In genomic region chr5:122393887-122394286, GRCm38 (mm10) we compare ENCODE assay signal across 10 mouse cellular contexts. TPM values are rescaled to one million over a fixed set of nuclear protein-coding genes. Genes with fewer than 3 reads are reported as not detected.
DNase-seq lines count a peak whose midpoint lies in the region; ATAC-seq and TF ChIP-seq lines count a peak whose summit lies in the region.
"Had no signal": no experiment of that assay in that cellular context is flagged by ENCODE, and none has a peak within 500 bp of the region (broad histone marks: within the 10 kb centered on the region; RNA-seq: fewer than 3 reads in every experiment).

No protein-coding gene starts in this region.

- H3K27ac ChIP-seq in hindbrain, embryonic 11.5 days (ENCODE audit: low read depth, low read length) = no peak overlapping the region
- no peak overlapping the region for H3K27ac ChIP-seq in hindbrain, embryonic 12.5 days
- H3K27ac ChIP-seq in forebrain, postnatal 0 days (ENCODE audit: low read depth, low read length) = no peak overlapping the region
- no peak overlapping the region for H3K27ac ChIP-seq in midbrain, postnatal 0 days (ENCODE audit: low read depth, low read length)
- H3K27ac ChIP-seq in stomach, postnatal 0 days (replicated peaks) = no peak overlapping the region
- H3K27ac ChIP-seq: embryonic facial prominence, embryonic 15.5 days had no signal

- no peak overlapping the region for H3K9ac ChIP-seq in hindbrain, embryonic 11.5 days (ENCODE audit: low read depth, low read length)
- no peak overlapping the region for H3K9ac ChIP-seq in hindbrain, embryonic 12.5 days
- no peak overlapping the region for H3K9ac ChIP-seq in forebrain, postnatal 0 days
- H3K9ac ChIP-seq in midbrain, postnatal 0 days (replicated peaks; ENCODE audit: low read length, poor library complexity, severe bottlenecking) = no peak overlapping the region
- no peak overlapping the region for H3K9ac ChIP-seq in stomach, postnatal 0 days (ENCODE audit: low read length)
- H3K9ac ChIP-seq: embryonic facial prominence, embryonic 15.5 days had no signal

- H3K36me3 ChIP-seq in hindbrain, embryonic 11.5 days (ENCODE audit: control insufficient read depth, insufficient read depth, low read length) = no peaks in the 10 kb centered on the region
- H3K36me3 ChIP-seq in hindbrain, embryonic 12.5 days = peaks cover 15% of the 10 kb centered on the region; the same call in 1 of the 2 replicates
- H3K36me3 ChIP-seq in E14TG2a.4 (ENCODE audit: insufficient read depth, low read length) = peaks cover 51% of the 10 kb centered on the region
- H3K36me3 ChIP-seq in forebrain, postnatal 0 days (ENCODE audit: insufficient read depth) = peaks cover 10% of the 10 kb centered on the region
- H3K36me3 ChIP-seq in midbrain, postnatal 0 days (ENCODE audit: insufficient read depth, low read length) = peaks cover 8% of the 10 kb centered on the region; the same call in 1 of the 2 replicates
- H3K36me3 ChIP-seq in stomach, postnatal 0 days (ENCODE audit: control insufficient read depth, insufficient read depth, low read length) = peaks cover 6% of the 10 kb centered on the region

- DNase-seq in hindbrain, embryonic 11.5 days (ENCODE audit: low spot score) = peak; percentile 85
- peak; percentile 65 for DNase-seq in c-Kit-negative CD71-positive TER-119-positive erythroid progenitor cells, embryonic 14.5 days (ENCODE audit: low read depth, low spot score)
- peak; percentile 77 for DNase-seq in forebrain, postnatal 0 days
- peak; percentile 52 to 78 for DNase-seq in layer of hippocampus, postnatal 25 days (ENCODE audit: extremely low spot score in 1 of 2, low spot score in 1 of 2)
- peak; percentile 81 for DNase-seq in midbrain, postnatal 0 days (ENCODE audit: low spot score)
- peak; percentile 85 for DNase-seq in stomach, postnatal 0 days (ENCODE audit: low spot score)

- TF ChIP-seq EP300 in stomach, postnatal 0 days (optimal IDR thresholded peaks at IDR 0.05) = no peak

- H3K27me3 ChIP-seq in hindbrain, embryonic 11.5 days (ENCODE audit: control insufficient read depth, insufficient read depth, low read length) = no peaks in the 10 kb centered on the region
- H3K27me3 ChIP-seq in hindbrain, embryonic 12.5 days = no peaks in the 10 kb centered on the region
- H3K27me3 ChIP-seq in E14TG2a.4 (ENCODE audit: insufficient read depth, low read length) = no peaks in the 10 kb centered on the region
- H3K27me3 ChIP-seq in forebrain, postnatal 0 days (ENCODE audit: insufficient read depth, low read length) = no peaks in the 10 kb centered on the region
- H3K27me3 ChIP-seq in midbrain, postnatal 0 days (ENCODE audit: insufficient read depth, low read length) = no peaks in the 10 kb centered on the region
- H3K27me3 ChIP-seq in stomach, postnatal 0 days (ENCODE audit: control insufficient read depth, insufficient read depth, low read length) = no peaks in the 10 kb centered on the region
- H3K27me3 ChIP-seq: embryonic facial prominence, embryonic 15.5 days had no signal

- ATAC-seq in hindbrain, embryonic 11.5 days (ENCODE audit: low FRiP score) = no peak
- ATAC-seq in hindbrain, embryonic 12.5 days (ENCODE audit: low FRiP score) = no peak
- ATAC-seq in forebrain, postnatal 0 days = peak; percentile 47; the same call in 1 of the 2 replicates
- no peak for ATAC-seq in midbrain, postnatal 0 days (ENCODE audit: low FRiP score)
- peak; percentile 34; the same call in 1 of the 2 replicates for ATAC-seq in stomach, postnatal 0 days (ENCODE audit: low FRiP score, low TSS enrichment)

- no peak overlapping the region for H3K4me3 ChIP-seq in hindbrain, embryonic 11.5 days (ENCODE audit: low read depth, low read length)
- no peak overlapping the region for H3K4me3 ChIP-seq in hindbrain, embryonic 12.5 days
- no peak overlapping the region for H3K4me3 ChIP-seq in E14TG2a.4 (replicated peaks; ENCODE audit: low read length)
- no peak overlapping the region for H3K4me3 ChIP-seq in forebrain, postnatal 0 days (ENCODE audit: low read depth, low read length)
- no peak overlapping the region for H3K4me3 ChIP-seq in midbrain, postnatal 0 days (ENCODE audit: low read depth, low read length)
- no peak overlapping the region for H3K4me3 ChIP-seq in stomach, postnatal 0 days (ENCODE audit: low read depth, low read length)
- H3K4me3 ChIP-seq: embryonic facial prominence, embryonic 15.5 days; myocyte had no signal

- H3K4me2 ChIP-seq in hindbrain, embryonic 11.5 days (replicated peaks; ENCODE audit: low read depth, low read length) = no peak overlapping the region
- H3K4me2 ChIP-seq in hindbrain, embryonic 12.5 days (replicated peaks) = no peak overlapping the region
- H3K4me2 ChIP-seq in forebrain, postnatal 0 days (ENCODE audit: low read depth) = no peak overlapping the region
- no peak overlapping the region for H3K4me2 ChIP-seq in midbrain, postnatal 0 days (ENCODE audit: low read depth, low read length, poor library complexity, severe bottlenecking)
- no peak overlapping the region for H3K4me2 ChIP-seq in stomach, postnatal 0 days (replicated peaks; ENCODE audit: low read depth)
- H3K4me2 ChIP-seq: embryonic facial prominence, embryonic 15.5 days had no signal

- H3K4me1 ChIP-seq in hindbrain, embryonic 11.5 days (replicated peaks; ENCODE audit: control insufficient read depth, insufficient read depth, low read length) = peaks cover 4% of the 10 kb centered on the region; the same call in 1 of the 2 replicates
- peaks cover 10% of the 10 kb centered on the region for H3K4me1 ChIP-seq in hindbrain, embryonic 12.5 days
- H3K4me1 ChIP-seq in E14TG2a.4 (replicated peaks; ENCODE audit: low read depth, low read length) = peaks cover 51% of the 10 kb centered on the region
- no peaks in the 10 kb centered on the region for H3K4me1 ChIP-seq in forebrain, postnatal 0 days (ENCODE audit: insufficient read depth)
- H3K4me1 ChIP-seq in midbrain, postnatal 0 days (ENCODE audit: insufficient read depth, low read length) = peaks cover 5% of the 10 kb centered on the region; the same call in 1 of the 2 replicates
- H3K4me1 ChIP-seq in stomach, postnatal 0 days (replicated peaks; ENCODE audit: control insufficient read depth, insufficient read depth) = peaks cover 3% of the 10 kb centered on the region; the same call in 1 of the 2 replicates

- peak; percentile 94 for TF ChIP-seq CTCF in E14TG2a.4 (conservative IDR thresholded peaks at IDR 0.05; ENCODE audit: low read length)
- peak; percentile 85 for TF ChIP-seq CTCF in forebrain, postnatal 0 days (IDR thresholded peaks at IDR 0.05; ENCODE audit: low read depth)
- peak; percentile 86 for TF ChIP-seq CTCF in midbrain, postnatal 0 days (IDR thresholded peaks at IDR 0.05)
- peak; percentile 87 for TF ChIP-seq CTCF in stomach, postnatal 0 days (IDR thresholded peaks at IDR 0.05; ENCODE audit: low read depth)

- H3K9me3 ChIP-seq in hindbrain, embryonic 11.5 days (ENCODE audit: control insufficient read depth, low read length) = no peaks in the 10 kb centered on the region
- H3K9me3 ChIP-seq in hindbrain, embryonic 12.5 days (replicated peaks) = no peaks in the 10 kb centered on the region
- no peaks in the 10 kb centered on the region for H3K9me3 ChIP-seq in E14TG2a.4 (ENCODE audit: low read length)
- H3K9me3 ChIP-seq in forebrain, postnatal 0 days (ENCODE audit: low read length) = no peaks in the 10 kb centered on the region
- H3K9me3 ChIP-seq in midbrain, postnatal 0 days (ENCODE audit: low read length) = no peaks in the 10 kb centered on the region
- no peaks in the 10 kb centered on the region for H3K9me3 ChIP-seq in stomach, postnatal 0 days (ENCODE audit: control insufficient read depth, low read length)
- H3K9me3 ChIP-seq: embryonic facial prominence, embryonic 15.5 days had no signal

- WGBS in hindbrain, embryonic 11.5 days = 50% methylated on average over 2 of the region's 2 CpGs
- 38% methylated on average over 2 of the region's 2 CpGs for WGBS in hindbrain, embryonic 12.5 days
- WGBS in forebrain, postnatal 0 days = 32% methylated on average over 2 of the region's 2 CpGs
- 40% methylated on average over 2 of the region's 2 CpGs for WGBS in midbrain, postnatal 0 days
- WGBS in stomach, postnatal 0 days = 57% methylated on average over 2 of the region's 2 CpGs

RNA-seq across cellular contexts. Expression of gene Arpc3, which starts 2.2 kb away (rescaled TPM):
- 53.8 and 68.9 TPM in 2 replicates for polyA plus RNA-seq in hindbrain, embryonic 11.5 days (2014; fragmentation: Nextera tagmentation; extraction: Ambion mirVana)
- polyA plus RNA-seq in hindbrain, embryonic 12.5 days (2016; fragmentation: Nextera tagmentation; extraction: Ambion mirVana) = 115 and 134 TPM in 2 replicates
- total RNA-seq in forebrain, postnatal 0 days (2014; rRNA removed) = 234 and 357 TPM in 2 replicates
- polyA plus RNA-seq in forebrain, postnatal 0 days (2015; fragmentation: Nextera tagmentation; extraction: Ambion mirVana) = 171 and 225 TPM in 2 replicates
- 100 to 1,000 TPM; 285 to 290 TPM for total RNA-seq in layer of hippocampus, postnatal 25 days (2021)
- 162 and 188 TPM in 2 replicates for total RNA-seq in midbrain, postnatal 0 days (2014; rRNA removed)
- polyA plus RNA-seq in midbrain, postnatal 0 days (2015; fragmentation: Nextera tagmentation; extraction: Ambion mirVana) = 134 and 137 TPM in 2 replicates
- 147 TPM in 2 replicates for polyA plus RNA-seq in stomach, postnatal 0 days (2015; fragmentation: Nextera tagmentation; extraction: Ambion mirVana)

RNA-seq across cellular contexts. Expression of gene Fam216a, which starts 21.7 kb away (rescaled TPM):
- 119 and 123 TPM in 2 replicates for polyA plus RNA-seq in hindbrain, embryonic 11.5 days (2014; fragmentation: Nextera tagmentation; extraction: Ambion mirVana)
- polyA plus RNA-seq in hindbrain, embryonic 12.5 days (2016; fragmentation: Nextera tagmentation; extraction: Ambion mirVana) = 107 and 114 TPM in 2 replicates
- total RNA-seq in forebrain, postnatal 0 days (2014; rRNA removed) = 136 and 141 TPM in 2 replicates
- polyA plus RNA-seq in forebrain, postnatal 0 days (2015; fragmentation: Nextera tagmentation; extraction: Ambion mirVana) = 147 and 150 TPM in 2 replicates
- total RNA-seq in layer of hippocampus, postnatal 25 days (2021) = 10 to 100 TPM; 73.8 to 78.8 TPM
- 131 and 139 TPM in 2 replicates for total RNA-seq in midbrain, postnatal 0 days (2014; rRNA removed)
- polyA plus RNA-seq in midbrain, postnatal 0 days (2015; fragmentation: Nextera tagmentation; extraction: Ambion mirVana) = 156 and 160 TPM in 2 replicates
- 23.8 and 26.0 TPM in 2 replicates for polyA plus RNA-seq in stomach, postnatal 0 days (2015; fragmentation: Nextera tagmentation; extraction: Ambion mirVana)

RNA-seq across cellular contexts. Expression of gene Gpn3, which starts 22.2 kb away (rescaled TPM):
- polyA plus RNA-seq in hindbrain, embryonic 11.5 days (2014; fragmentation: Nextera tagmentation; extraction: Ambion mirVana) = 63.5 and 68.1 TPM in 2 replicates
- 52.0 and 52.2 TPM in 2 replicates for polyA plus RNA-seq in hindbrain, embryonic 12.5 days (2016; fragmentation: Nextera tagmentation; extraction: Ambion mirVana)
- total RNA-seq in forebrain, postnatal 0 days (2014; rRNA removed) = 31.2 and 37.6 TPM in 2 replicates
- polyA plus RNA-seq in forebrain, postnatal 0 days (2015; fragmentation: Nextera tagmentation; extraction: Ambion mirVana) = 41.0 and 44.2 TPM in 2 replicates
- 10 to 100 TPM; 26.4 to 28.2 TPM for total RNA-seq in layer of hippocampus, postnatal 25 days (2021)
- total RNA-seq in midbrain, postnatal 0 days (2014; rRNA removed) = 20.8 and 37.9 TPM in 2 replicates
- 41.8 and 44.4 TPM in 2 replicates for polyA plus RNA-seq in midbrain, postnatal 0 days (2015; fragmentation: Nextera tagmentation; extraction: Ambion mirVana)
- polyA plus RNA-seq in stomach, postnatal 0 days (2015; fragmentation: Nextera tagmentation; extraction: Ambion mirVana) = 40.5 and 41.5 TPM in 2 replicates

RNA-seq across cellular contexts. Expression of gene Anapc7, which starts 27.6 kb away (rescaled TPM):
- polyA plus RNA-seq in hindbrain, embryonic 11.5 days (2014; fragmentation: Nextera tagmentation; extraction: Ambion mirVana) = 27.1 and 33.7 TPM in 2 replicates
- polyA plus RNA-seq in hindbrain, embryonic 12.5 days (2016; fragmentation: Nextera tagmentation; extraction: Ambion mirVana) = 48.2 and 51.4 TPM in 2 replicates
- total RNA-seq in forebrain, postnatal 0 days (2014; rRNA removed) = 30.2 and 33.0 TPM in 2 replicates
- polyA plus RNA-seq in forebrain, postnatal 0 days (2015; fragmentation: Nextera tagmentation; extraction: Ambion mirVana) = 37.5 and 42.0 TPM in 2 replicates
- total RNA-seq in layer of hippocampus, postnatal 25 days (2021) = 10 to 100 TPM; 27.6 to 28.1 TPM
- 29.3 and 34.3 TPM in 2 replicates for total RNA-seq in midbrain, postnatal 0 days (2014; rRNA removed)
- polyA plus RNA-seq in midbrain, postnatal 0 days (2015; fragmentation: Nextera tagmentation; extraction: Ambion mirVana) = 42.8 and 43.5 TPM in 2 replicates
- 20.7 and 21.7 TPM in 2 replicates for polyA plus RNA-seq in stomach, postnatal 0 days (2015; fragmentation: Nextera tagmentation; extraction: Ambion mirVana)

RNA-seq across cellular contexts. Expression of gene Vps29, which starts 39.7 kb away (rescaled TPM):
- polyA plus RNA-seq in hindbrain, embryonic 11.5 days (2014; fragmentation: Nextera tagmentation; extraction: Ambion mirVana) = 220 and 231 TPM in 2 replicates
- polyA plus RNA-seq in hindbrain, embryonic 12.5 days (2016; fragmentation: Nextera tagmentation; extraction: Ambion mirVana) = 207 and 212 TPM in 2 replicates
- total RNA-seq in forebrain, postnatal 0 days (2014; rRNA removed) = 142 and 157 TPM in 2 replicates
- polyA plus RNA-seq in forebrain, postnatal 0 days (2015; fragmentation: Nextera tagmentation; extraction: Ambion mirVana) = 364 and 391 TPM in 2 replicates
- 100 to 1,000 TPM; 206 to 217 TPM for total RNA-seq in layer of hippocampus, postnatal 25 days (2021)
- 137 and 149 TPM in 2 replicates for total RNA-seq in midbrain, postnatal 0 days (2014; rRNA removed)
- 366 and 368 TPM in 2 replicates for polyA plus RNA-seq in midbrain, postnatal 0 days (2015; fragmentation: Nextera tagmentation; extraction: Ambion mirVana)
- 187 and 191 TPM in 2 replicates for polyA plus RNA-seq in stomach, postnatal 0 days (2015; fragmentation: Nextera tagmentation; extraction: Ambion mirVana)

Comparison
In these comparisons a context has a peak if more than half of its experiments do, and no peak if none do; other contexts are left out.
1. ATAC-seq: peak in forebrain, postnatal 0 days (single experiment) and stomach, postnatal 0 days (single experiment); none in hindbrain, embryonic 11.5 days (single experiment), hindbrain, embryonic 12.5 days (single experiment) and midbrain, postnatal 0 days (single experiment).
2. Peak in every context shown above with its lines, with median percentiles within 50 percentile points of each other: DNase-seq and CTCF ChIP-seq.